Mouse (Mus musculus) heart, postnatal 0 days (tissue): Measurements from ENCODE around the gene Akna.

Experiments
- CTCF ChIP-seq: IDR thresholded peaks from 2 replicates; pipeline ENCODE4 v1.5.1; 2016; ENCODE audit warnings: antibody characterized with exemption, control low read depth, low read depth
- EP300 ChIP-seq: IDR thresholded peaks from 2 replicates; pipeline ENCODE4 v1.6.1; 2016; ENCODE audit warnings: antibody characterized with exemption, low read depth

DNA sequence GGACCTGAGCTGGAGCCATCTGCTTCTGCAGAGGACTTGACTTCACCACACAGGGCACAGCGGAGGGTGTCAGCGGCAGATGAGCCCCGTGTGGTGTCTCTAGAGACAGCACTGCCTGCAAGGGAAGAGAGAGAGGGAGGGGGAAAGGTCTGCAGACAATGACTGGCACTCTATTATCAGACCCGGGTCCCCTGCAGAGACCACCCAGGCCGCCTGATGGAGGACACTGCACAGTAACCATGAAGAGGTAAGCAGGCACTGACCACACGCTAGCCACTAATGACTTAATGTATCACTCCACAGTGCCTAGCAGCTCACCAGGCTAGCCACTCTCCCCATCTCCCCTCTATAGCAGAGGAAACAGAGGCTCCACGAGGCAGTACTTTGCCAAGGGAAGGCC is 32.3 kb downstream of the Akna start:
- TF ChIP-seq CTCF (no peak), EP300 (no peak)
